Mouse (Mus musculus) small intestine, adult 2 months (tissue): ENCODE measurements around the gene Sult1a1. TPM values are rescaled to one million over a fixed set of nuclear protein-coding genes. Genes with fewer than 3 reads are reported as not detected.
A peak's percentile ranks its signal among the peaks of the same experiment; 100 is the strongest.

Source experiments
- H3K27ac ChIP-seq: fragments of 200-500 bp; 2 replicates; pipeline ENCODE4 v1.5.1; 2012; ENCODE audit warnings: low read depth, low read length, control low read depth, inconsistent platforms; ENCODE audit not compliant: insufficient read depth
- H3K27me3 ChIP-seq: fragments of 200-500 bp; 2 replicates; pipeline ENCODE4 v1.6.1; 2012; ENCODE audit warnings: mild to moderate bottlenecking, moderate library complexity, low read length, inconsistent platforms; ENCODE audit not compliant: control insufficient read depth, insufficient read depth
- H3K36me3 ChIP-seq: fragments of 200-500 bp; 2 replicates; pipeline ENCODE4 v1.6.1; 2012; ENCODE audit warnings: mild to moderate bottlenecking, low read length, control low read depth, inconsistent platforms; ENCODE audit not compliant: control insufficient read depth, insufficient read depth
- H3K4me1 ChIP-seq: fragments of 200-500 bp; 2 replicates; pipeline ENCODE4 v1.6.1; 2012; ENCODE audit warnings: low read length, inconsistent platforms, mixed read lengths; ENCODE audit not compliant: control insufficient read depth, insufficient read depth, insufficient read length
- H3K4me3 ChIP-seq: fragments of 200-500 bp; 2 replicates; pipeline ENCODE4 v1.5.1; 2012; ENCODE audit warnings: low read depth, mild to moderate bottlenecking, control low read depth, inconsistent platforms, low read length, moderate library complexity
- CTCF ChIP-seq: fragments of 200-500 bp; IDR thresholded peaks from 2 replicates; pipeline ENCODE4 v1.5.1; 2012; ENCODE audit warnings: low read depth, mild to moderate bottlenecking, control low read depth, inconsistent platforms, low read length, moderate library complexity, mixed read lengths; ENCODE audit not compliant: insufficient replicate concordance, insufficient read length; ENCODE audit errors: extremely low read depth
- POLR2A ChIP-seq: fragments of 200-500 bp; IDR thresholded peaks from 2 replicates; pipeline ENCODE4 v1.6.1; 2012; ENCODE audit warnings: low read depth, mild to moderate bottlenecking, control low read depth, inconsistent platforms, low read length, moderate library complexity
- WGBS: fragments of 180-500 bp; shearing (Covaris S2); methylation state at CpG from one replicate; pipeline ENCODE4 v1.1.7; 2018; 5-methylcytosine and 5-hydroxymethylcytosine counted together
- polyA plus RNA-seq: library from polyadenylated mRNA; depleted of rRNA; stranded (reverse); fragments of >200 nt; gene quantifications from 2 replicates; pipeline ENCODE4 v1.2.3, GENCODE M21; 2012

Sult1a1 gene
- polyA plus RNA-seq, 1 experiment = 7.4 TPM

- Histone ChIP-seq H3K4me1 (peaks cover 9% of the 10 kb centered on the region), H3K27me3 (no peaks in the 10 kb centered on the region), H3K36me3 (peaks cover 8% of the 10 kb centered on the region), H3K4me3 (no peak overlapping the region), H3K27ac (no peak overlapping the region)
- 85% methylated on average over 3 of the region's 3 CpGs for WGBS
- TF ChIP-seq CTCF (no peak), POLR2A (no peak)
Measured at GRCm38 (mm10) chr7:126665269-126665668, 11.0 kb downstream of the Sult1a1 start.

GRCm38 (mm10) chr7:126663646-126664045 lies 12.6 kb downstream of the Sult1a1 start:
- WGBS = 67% methylated on average over 8 of the region's 8 CpGs
- Histone ChIP-seq H3K36me3 (peaks cover 8% of the 10 kb centered on the region), H3K4me3 (no peak overlapping the region), H3K27me3 (no peaks in the 10 kb centered on the region), H3K27ac (no peak overlapping the region), H3K4me1 (peaks cover 9% of the 10 kb centered on the region)
- TF ChIP-seq CTCF (no peak), POLR2A (no peak)

GRCm38 (mm10) chr7:126659771-126660170 lies 16.5 kb downstream of the Sult1a1 start:
- Histone ChIP-seq H3K4me1 (no peaks in the 10 kb centered on the region), H3K27ac (no peak overlapping the region), H3K36me3 (peaks cover 2% of the 10 kb centered on the region), H3K4me3 (no peak overlapping the region), H3K27me3 (no peaks in the 10 kb centered on the region)
- 94% methylated on average over 3 of the region's 3 CpGs for WGBS
- TF ChIP-seq CTCF (no peak), POLR2A (no peak)

- no peaks in the 10 kb centered on the region; the same call in 1 of the 2 replicates for H3K36me3 ChIP-seq
- no peak overlapping the region for H3K4me3 ChIP-seq
- no peak overlapping the region for H3K27ac ChIP-seq
- H3K4me1 ChIP-seq = no peaks in the 10 kb centered on the region
- WGBS = 62% methylated on average over 1 of the region's 1 CpGs
- TF ChIP-seq CTCF (no peak), POLR2A (no peak)
- no peaks in the 10 kb centered on the region for H3K27me3 ChIP-seq
Measured at GRCm38 (mm10) chr7:126657522-126657921, 18.7 kb downstream of the Sult1a1 start.

- no peaks in the 10 kb centered on the region; the same call in 1 of the 2 replicates for H3K4me1 ChIP-seq
- H3K27me3 ChIP-seq = no peaks in the 10 kb centered on the region
- no peak overlapping the region for H3K4me3 ChIP-seq
- TF ChIP-seq POLR2A (no peak), CTCF (no peak)
- no peaks in the 10 kb centered on the region for H3K36me3 ChIP-seq
- 80% methylated on average over 3 of the region's 3 CpGs for WGBS
- no peak overlapping the region for H3K27ac ChIP-seq
Measured at GRCm38 (mm10) chr7:126655695-126656094, 20.5 kb downstream of the Sult1a1 start.

GRCm38 (mm10) chr7:126653991-126654390 lies 22.2 kb downstream of the Sult1a1 start:
- peaks cover 6% of the 10 kb centered on the region; the same call in 1 of the 2 replicates for H3K4me1 ChIP-seq
- TF ChIP-seq CTCF = no peak
- no peak for TF ChIP-seq POLR2A
- no peak overlapping the region for H3K4me3 ChIP-seq
- H3K27ac ChIP-seq = no peak overlapping the region
- no peaks in the 10 kb centered on the region for H3K36me3 ChIP-seq
- no peaks in the 10 kb centered on the region for H3K27me3 ChIP-seq
- WGBS = 77% methylated on average over 2 of the region's 2 CpGs

GRCm38 (mm10) chr7:126650852-126651251 lies 25.4 kb downstream of the Sult1a1 start:
- Histone ChIP-seq H3K4me1 (peaks cover 11% of the 10 kb centered on the region; the same call in 1 of the 2 replicates), H3K4me3 (no peak overlapping the region), H3K27ac (no peak overlapping the region), H3K36me3 (no peaks in the 10 kb centered on the region), H3K27me3 (no peaks in the 10 kb centered on the region)
- no peak for TF ChIP-seq POLR2A
- 14% methylated on average over 2 of the region's 2 CpGs for WGBS

GRCm38 (mm10) chr7:126649231-126650051 lies 26.8 kb downstream of the Sult1a1 start, which contains the start of gene Sgf29:
Gene Sgf29 (plus strand): TSS chr7:126649309.
- no peaks in the 10 kb centered on the region for H3K36me3 ChIP-seq
- peaks cover 15% of the 10 kb centered on the region; the same call in 1 of the 2 replicates for H3K4me1 ChIP-seq
- peak within 1 kb of the TSS; percentile 80 for H3K4me3 ChIP-seq
- peak; percentile 92 for TF ChIP-seq POLR2A
- no peak for TF ChIP-seq CTCF
- peak within 1 kb of the TSS; percentile 95 for H3K27ac ChIP-seq
- WGBS = under 1% methylated on average over 57 of the region's 57 CpGs
- no peaks in the 10 kb centered on the region for H3K27me3 ChIP-seq
